Mouse (Mus musculus) myocyte (in vitro differentiated cells): ENCODE results near the gene Blm.

ENCODE experiments used
- CEBPB ChIP-seq: IDR thresholded peaks from 2 replicates; pipeline ENCODE4 v1.6.1; 2011; ENCODE audit warnings: mild to moderate bottlenecking, moderate library complexity; ENCODE audit not compliant: poor library complexity, insufficient read depth, severe bottlenecking
- E2F4 ChIP-seq: IDR thresholded peaks from one replicate; pipeline ENCODE4 v1.6.1; 2011; ENCODE audit warnings: mild to moderate bottlenecking, control low read depth, moderate library complexity; ENCODE audit not compliant: insufficient read depth
- MYOD1 ChIP-seq, 3 experiments: IDR thresholded peaks; one replicate each; pipeline ENCODE4 v1.6.1; 2011; ENCODE audit warnings: control low read depth in 2 of 3, low read depth in 2 of 3, mild to moderate bottlenecking in 2 of 3, moderate library complexity in 1 of 3; ENCODE audit not compliant: insufficient read length in 2 of 3, control insufficient read depth in 1 of 3
- MYOG ChIP-seq, 3 experiments: IDR thresholded peaks; one replicate each; pipeline ENCODE4 v1.6.1; 2011; ENCODE audit warnings: control low read depth in 2 of 3, low read depth in 2 of 3, mild to moderate bottlenecking in 2 of 3; ENCODE audit not compliant: insufficient read length in 2 of 3, control insufficient read depth in 1 of 3, insufficient read depth in 1 of 3
- POLR2A ChIP-seq: IDR thresholded peaks from one replicate; pipeline ENCODE4 v1.6.1; 2011; ENCODE audit warnings: low read depth, mild to moderate bottlenecking, control low read depth, moderate library complexity; ENCODE audit not compliant: insufficient read length
- POLR2AphosphoS2 ChIP-seq: IDR thresholded peaks from one replicate; pipeline ENCODE4 v1.6.1; 2011; ENCODE audit warnings: low read depth, control low read depth; ENCODE audit not compliant: insufficient read length
- REST ChIP-seq: IDR thresholded peaks from one replicate; pipeline ENCODE4 v1.6.1; 2011; ENCODE audit warnings: mild to moderate bottlenecking, control low read depth, moderate library complexity; ENCODE audit not compliant: insufficient read depth, insufficient read length
- USF1 ChIP-seq: IDR thresholded peaks from one replicate; pipeline ENCODE4 v1.6.1; 2011; ENCODE audit warnings: low read depth, mild to moderate bottlenecking, control low read depth, moderate library complexity

GRCm38 (mm10) chr7:80561271-80561670 lies 26.4 kb upstream of the Blm start:
- TF ChIP-seq POLR2A (no peak), E2F4 (no peak), MYOD1 (IDR thresholded peaks at IDR 0.05; ENCODE audit: control insufficient read depth in 1 of 3, insufficient read length in 2 of 3, low read depth in 2 of 3) (no peak), POLR2AphosphoS2 (no peak), MYOG (IDR thresholded peaks at IDR 0.05; ENCODE audit: control insufficient read depth in 1 of 3, insufficient read depth in 1 of 3, insufficient read length in 2 of 3, low read depth in 2 of 3) (no peak), USF1 (no peak), REST (no peak), CEBPB (no peak)
